Mouse (Mus musculus): Measurements from ENCODE around the gene Acot4. TPM values are rescaled to one million over a fixed set of nuclear protein-coding genes. Genes with fewer than 3 reads are reported as not detected.
"Not testable (repeated sequence)": the region's sequence is repeated elsewhere in the genome, so short reads cannot be mapped to it uniquely, and the experiment has no call there.

Acot4 gene
- 0.12 and 0.13 TPM in 2 replicates for polyA plus RNA-seq (2015; fragmentation: Nextera tagmentation; extraction: Ambion mirVana)

- not testable (repeated sequence) for H3K36me3 ChIP-seq (ENCODE audit: insufficient read depth, low read length); H3K27me3 ChIP-seq (replicated peaks; ENCODE audit: insufficient read depth, low read length); H3K9me3 ChIP-seq (ENCODE audit: low read length); H3K4me1 ChIP-seq (ENCODE audit: insufficient read depth, low read depth, low read length); H3K27ac ChIP-seq (ENCODE audit: low read length)
- peak; percentile 61 for ATAC-seq
- Histone ChIP-seq H3K4me2 (replicated peaks; ENCODE audit: low read depth, low read length) (peak within 1 kb of the TSS; percentile 66), H3K9ac (replicated peaks; ENCODE audit: low read depth) (0 out of 2 replicates have a peak within 1 kb of the TSS, but pooled peaks have one; percentile 23), H3K4me3 (ENCODE audit: low read depth, low read length) (peak within 1 kb of the TSS; percentile 35)
- peak; percentile 30 for DNase-seq (ENCODE audit: low spot score)
- WGBS = 6% methylated on average over 32 of the region's 32 CpGs
Observed at GRCm38 (mm10) chr12:84038241-84038640, at the start of gene Acot4. TSS of gene Acot4 (plus strand) at chr12:84038379.

- 57% methylated on average over 4 of the region's 4 CpGs for WGBS
- no peaks in the 10 kb centered on the region for H3K27me3 ChIP-seq (replicated peaks; ENCODE audit: insufficient read depth, low read length)
- H3K4me1 ChIP-seq (ENCODE audit: insufficient read depth, low read depth, low read length) = peaks cover 12% of the 10 kb centered on the region; the same call in 1 of the 2 replicates
- H3K4me3 ChIP-seq (ENCODE audit: low read depth, low read length) = peak overlapping the region; percentile 67
- no peaks in the 10 kb centered on the region for H3K9me3 ChIP-seq (ENCODE audit: low read length)
- no peak for TF ChIP-seq CTCF (IDR thresholded peaks at IDR 0.05)
- TF ChIP-seq EP300 (IDR thresholded peaks at IDR 0.05) = no peak; the same call in 1 of the 2 replicates
- H3K27ac ChIP-seq (ENCODE audit: low read length) = peak overlapping the region; percentile 97
- no peak for ATAC-seq
- no peaks in the 10 kb centered on the region for H3K36me3 ChIP-seq (ENCODE audit: insufficient read depth, low read length)
- peak overlapping the region; percentile 60 for H3K4me2 ChIP-seq (replicated peaks; ENCODE audit: low read depth, low read length)
- H3K9ac ChIP-seq (replicated peaks; ENCODE audit: low read depth) = peak overlapping the region; percentile 68
- DNase-seq (ENCODE audit: low spot score) = peak; percentile 39
Observed at GRCm38 (mm10) chr12:83988483-83988882, 49.7 kb upstream of the Acot4 start.

- no peak for ATAC-seq
- Histone ChIP-seq H3K4me2 (replicated peaks; ENCODE audit: low read depth, low read length) (peak overlapping the region; percentile 60; the same call in 1 of the 2 replicates), H3K36me3 (ENCODE audit: insufficient read depth, low read length) (no peaks in the 10 kb centered on the region), H3K27me3 (replicated peaks; ENCODE audit: insufficient read depth, low read length) (no peaks in the 10 kb centered on the region), H3K9me3 (ENCODE audit: low read length) (no peaks in the 10 kb centered on the region), H3K27ac (ENCODE audit: low read length) (no peak overlapping the region), H3K9ac (replicated peaks; ENCODE audit: low read depth) (no peak overlapping the region), H3K4me1 (ENCODE audit: insufficient read depth, low read depth, low read length) (peaks cover 12% of the 10 kb centered on the region; the same call in 1 of the 2 replicates), H3K4me3 (ENCODE audit: low read depth, low read length) (0 out of 2 replicates have a peak overlapping the region, but pooled peaks have one; percentile 67)
- no peak for TF ChIP-seq EP300 (IDR thresholded peaks at IDR 0.05)
- peak; percentile 43 for TF ChIP-seq CTCF (IDR thresholded peaks at IDR 0.05)
- no peak for DNase-seq (ENCODE audit: low spot score)
- WGBS = 91% methylated on average over 4 of the region's 4 CpGs
Observed at GRCm38 (mm10) chr12:83989378-83989777, 48.8 kb upstream of the Acot4 start.

- Histone ChIP-seq H3K9ac (replicated peaks; ENCODE audit: low read depth) (no peak overlapping the region), H3K27me3 (replicated peaks; ENCODE audit: insufficient read depth, low read length) (no peaks in the 10 kb centered on the region), H3K27ac (ENCODE audit: low read length) (no peak overlapping the region), H3K9me3 (ENCODE audit: low read length) (no peaks in the 10 kb centered on the region), H3K4me1 (ENCODE audit: insufficient read depth, low read depth, low read length) (no peaks in the 10 kb centered on the region), H3K4me3 (ENCODE audit: low read depth, low read length) (no peak overlapping the region), H3K36me3 (ENCODE audit: insufficient read depth, low read length) (no peaks in the 10 kb centered on the region), H3K4me2 (replicated peaks; ENCODE audit: low read depth, low read length) (no peak overlapping the region)
- WGBS = 45% methylated on average over 2 of the region's 2 CpGs
- ATAC-seq (no peak), DNase-seq (ENCODE audit: low spot score) (no peak)
- no peak for TF ChIP-seq CTCF (IDR thresholded peaks at IDR 0.05)
- no peak for TF ChIP-seq EP300 (IDR thresholded peaks at IDR 0.05)
Observed at GRCm38 (mm10) chr12:83997221-83997620, 41.0 kb upstream of the Acot4 start.

GRCm38 (mm10) chr12:83998341-83999107, 39.7 kb upstream of the Acot4 start:
- no peaks in the 10 kb centered on the region for H3K4me1 ChIP-seq (ENCODE audit: insufficient read depth, low read depth, low read length)
- H3K36me3 ChIP-seq (ENCODE audit: insufficient read depth, low read length) = no peaks in the 10 kb centered on the region
- DNase-seq (ENCODE audit: low spot score) (peak; percentile 47), ATAC-seq (no peak)
- H3K27ac ChIP-seq (ENCODE audit: low read length) = no peak overlapping the region
- H3K9ac ChIP-seq (replicated peaks; ENCODE audit: low read depth) = no peak overlapping the region
- no peak overlapping the region for H3K4me3 ChIP-seq (ENCODE audit: low read depth, low read length)
- TF ChIP-seq EP300 (IDR thresholded peaks at IDR 0.05) = no peak
- TF ChIP-seq CTCF (IDR thresholded peaks at IDR 0.05) = no peak
- H3K4me2 ChIP-seq (replicated peaks; ENCODE audit: low read depth, low read length) = no peak overlapping the region
- no peaks in the 10 kb centered on the region for H3K27me3 ChIP-seq (replicated peaks; ENCODE audit: insufficient read depth, low read length)
- no peaks in the 10 kb centered on the region for H3K9me3 ChIP-seq (ENCODE audit: low read length)
- WGBS = 40% methylated on average over 11 of the region's 11 CpGs

GRCm38 (mm10) chr12:83999237-83999636, 38.9 kb upstream of the Acot4 start:
- not testable (repeated sequence) for H3K9ac ChIP-seq (replicated peaks; ENCODE audit: low read depth); H3K27ac ChIP-seq (ENCODE audit: low read length); H3K4me1 ChIP-seq (ENCODE audit: insufficient read depth, low read depth, low read length); H3K4me3 ChIP-seq (ENCODE audit: low read depth, low read length); H3K4me2 ChIP-seq (replicated peaks; ENCODE audit: low read depth, low read length); H3K9me3 ChIP-seq (ENCODE audit: low read length); H3K36me3 ChIP-seq (ENCODE audit: insufficient read depth, low read length); H3K27me3 ChIP-seq (replicated peaks; ENCODE audit: insufficient read depth, low read length)
- WGBS = 33% methylated on average over 8 of the region's 8 CpGs
- DNase-seq (ENCODE audit: low spot score) = peak; percentile 83
- ATAC-seq = peak; percentile 88
